Mouse (Mus musculus): ENCODE results near the gene Cd300a.

GRCm38 (mm10) chr11:114844464-114845220, 45.2 kb upstream of the Cd300a start:
- TF ChIP-seq ELF1 (IDR thresholded peaks at IDR 0.05; ENCODE audit: low read depth, low read length), result no peak
- no peak for TF ChIP-seq MAFK (IDR thresholded peaks at IDR 0.05; ENCODE audit: borderline replicate concordance, low read depth, low read length)
- TF ChIP-seq HCFC1 (IDR thresholded peaks at IDR 0.05; ENCODE audit: low read depth, low read length), result no peak
- TF ChIP-seq MAX (IDR thresholded peaks at IDR 0.05; ENCODE audit: low read length), result no peak
- no peak for TF ChIP-seq CTCF (IDR thresholded peaks at IDR 0.05 in 2 of 3, conservative IDR thresholded peaks at IDR 0.05 in 1 of 3; ENCODE audit: control insufficient read depth in 1 of 3, insufficient read depth in 1 of 3, low read depth in 2 of 3, low read length in 3 of 3, poor library complexity in 1 of 3, severe bottlenecking in 1 of 3)
- no peak for TF ChIP-seq MXI1 (IDR thresholded peaks at IDR 0.05; ENCODE audit: low read depth, low read length)
- no peak for TF ChIP-seq ZC3H11A (IDR thresholded peaks at IDR 0.05; ENCODE audit: low read depth, low read length)
- no peak for TF ChIP-seq MAZ (IDR thresholded peaks at IDR 0.05; ENCODE audit: low read depth, low read length)
- TF ChIP-seq NELFE (IDR thresholded peaks at IDR 0.05; ENCODE audit: low read depth, low read length), result no peak
- TF ChIP-seq POLR2AphosphoS5 (IDR thresholded peaks at IDR 0.05; ENCODE audit: borderline replicate concordance, low read depth, low read length), result no peak
- no peak for TF ChIP-seq USF1 (IDR thresholded peaks at IDR 0.05; ENCODE audit: low read depth, low read length)
- TF ChIP-seq NRF1 (IDR thresholded peaks at IDR 0.05; ENCODE audit: insufficient read depth, low read depth, low read length, poor library complexity, severe bottlenecking), result no peak
